Mouse (Mus musculus): Measurements from ENCODE around the gene Tyrobp. TPM values are rescaled to one million over a fixed set of nuclear protein-coding genes. Genes with fewer than 3 reads are reported as not detected.

Tyrobp gene
- polyA plus RNA-seq, 2 experiments = 54.2 to 84.7 TPM

- no peak overlapping the region for H3K9ac ChIP-seq (ENCODE audit: low read depth, low read length, severe bottlenecking)
- ATAC-seq (ENCODE audit: low FRiP score, low read depth) = no peak
- 0 out of 2 replicates have a peak, but pooled peaks cover 4% of the 10 kb centered on the region for H3K4me1 ChIP-seq (ENCODE audit: control insufficient read depth, insufficient read depth, low read length)
- H3K4me3 ChIP-seq (replicated peaks; ENCODE audit: low read length) = no peak overlapping the region
- WGBS = 40% methylated on average over 6 of the region's 6 CpGs
- no peak overlapping the region for H3K27ac ChIP-seq (replicated peaks; ENCODE audit: low read depth, low read length)
- no peak for TF ChIP-seq POLR2A (IDR thresholded peaks at IDR 0.05; ENCODE audit: borderline replicate concordance, extremely low read depth, insufficient read depth, insufficient read length)
- no peak overlapping the region for H3K4me2 ChIP-seq (replicated peaks; ENCODE audit: low read depth, low read length, severe bottlenecking)
- DNase-seq (ENCODE audit: low spot score) = no peak
- no peaks in the 10 kb centered on the region for H3K36me3 ChIP-seq (ENCODE audit: control insufficient read depth, insufficient read depth, low read length)
- peaks cover 6% of the 10 kb centered on the region; the same call in 1 of the 2 replicates for H3K9me3 ChIP-seq (ENCODE audit: control insufficient read depth, low read length)
- peaks cover 90% of the 10 kb centered on the region for H3K27me3 ChIP-seq (ENCODE audit: control insufficient read depth, insufficient read depth, low read length)
These were observed 45.9 kb downstream of the Tyrobp start for GRCm38 (mm10) chr7:30459484-30459883.

- Histone ChIP-seq H3K9me3 (ENCODE audit: control insufficient read depth, low read length) (no peaks in the 10 kb centered on the region), H3K4me1 (ENCODE audit: control insufficient read depth, insufficient read depth, low read length) (no peaks in the 10 kb centered on the region), H3K36me3 (ENCODE audit: control insufficient read depth, insufficient read depth, low read length) (no peaks in the 10 kb centered on the region), H3K4me3 (replicated peaks; ENCODE audit: low read length) (no peak overlapping the region), H3K27me3 (ENCODE audit: control insufficient read depth, insufficient read depth, low read length) (peaks cover 87% of the 10 kb centered on the region), H3K9ac (ENCODE audit: low read depth, low read length, severe bottlenecking) (no peak overlapping the region), H3K27ac (replicated peaks; ENCODE audit: low read depth, low read length) (no peak overlapping the region), H3K4me2 (replicated peaks; ENCODE audit: low read depth, low read length, severe bottlenecking) (no peak overlapping the region)
- ATAC-seq (ENCODE audit: low FRiP score, low read depth) = no peak
- no peak for TF ChIP-seq POLR2A (IDR thresholded peaks at IDR 0.05; ENCODE audit: borderline replicate concordance, extremely low read depth, insufficient read depth, insufficient read length)
- no peak for DNase-seq (ENCODE audit: low spot score)
- 24% methylated on average over 7 of the region's 7 CpGs for WGBS
These were observed 50.0 kb downstream of the Tyrobp start for GRCm38 (mm10) chr7:30463568-30463967.

GRCm38 (mm10) chr7:30463996-30464395 is 50.4 kb downstream of the Tyrobp start:
- H3K4me2 ChIP-seq (replicated peaks; ENCODE audit: low read depth, low read length, severe bottlenecking) = no peak overlapping the region
- DNase-seq (ENCODE audit: low spot score) (no peak), ATAC-seq (ENCODE audit: low FRiP score, low read depth) (no peak)
- H3K4me3 ChIP-seq (replicated peaks; ENCODE audit: low read length) = no peak overlapping the region
- H3K27ac ChIP-seq (replicated peaks; ENCODE audit: low read depth, low read length) = no peak overlapping the region
- no peaks in the 10 kb centered on the region for H3K9me3 ChIP-seq (ENCODE audit: control insufficient read depth, low read length)
- H3K4me1 ChIP-seq (ENCODE audit: control insufficient read depth, insufficient read depth, low read length) = no peaks in the 10 kb centered on the region
- WGBS = 24% methylated on average over 4 of the region's 4 CpGs
- no peak overlapping the region for H3K9ac ChIP-seq (ENCODE audit: low read depth, low read length, severe bottlenecking)
- H3K27me3 ChIP-seq (ENCODE audit: control insufficient read depth, insufficient read depth, low read length) = peaks cover 85% of the 10 kb centered on the region
- TF ChIP-seq POLR2A (IDR thresholded peaks at IDR 0.05; ENCODE audit: borderline replicate concordance, extremely low read depth, insufficient read depth, insufficient read length) = no peak
- H3K36me3 ChIP-seq (ENCODE audit: control insufficient read depth, insufficient read depth, low read length) = no peaks in the 10 kb centered on the region

GRCm38 (mm10) chr7:30464816-30465300 is 51.3 kb downstream of the Tyrobp start:
- Histone ChIP-seq H3K4me2 (replicated peaks; ENCODE audit: low read depth, low read length, severe bottlenecking) (no peak overlapping the region), H3K4me1 (ENCODE audit: control insufficient read depth, insufficient read depth, low read length) (no peaks in the 10 kb centered on the region), H3K9ac (ENCODE audit: low read depth, low read length, severe bottlenecking) (no peak overlapping the region), H3K27ac (replicated peaks; ENCODE audit: low read depth, low read length) (no peak overlapping the region), H3K9me3 (ENCODE audit: control insufficient read depth, low read length) (no peaks in the 10 kb centered on the region), H3K4me3 (replicated peaks; ENCODE audit: low read length) (no peak overlapping the region), H3K36me3 (ENCODE audit: control insufficient read depth, insufficient read depth, low read length) (no peaks in the 10 kb centered on the region), H3K27me3 (ENCODE audit: control insufficient read depth, insufficient read depth, low read length) (peaks cover 78% of the 10 kb centered on the region)
- TF ChIP-seq POLR2A (IDR thresholded peaks at IDR 0.05; ENCODE audit: borderline replicate concordance, extremely low read depth, insufficient read depth, insufficient read length) = no peak
- no peak for DNase-seq (ENCODE audit: low spot score)
- no peak for ATAC-seq (ENCODE audit: low FRiP score, low read depth)
- 12% methylated on average over 6 of the region's 6 CpGs for WGBS

Other genes starting within 250 kb of the Tyrobp start
Only the 30 nearest of the 34 such genes appear.
- gene Capns1, start 214.9 kb upstream of the Tyrobp start, polyA plus RNA-seq (2012; rRNA removed) = 392 and 597 TPM in 2 replicates
- gene Capns1, start 214.9 kb upstream of the Tyrobp start, polyA plus RNA-seq (2014; fragmentation: Nextera tagmentation; extraction: Ambion mirVana) = 116 and 117 TPM in 2 replicates
- gene Polr2i, start 181.8 kb upstream of the Tyrobp start, polyA plus RNA-seq (2012; rRNA removed) = 227 and 250 TPM in 2 replicates
- gene Polr2i, start 181.8 kb upstream of the Tyrobp start, polyA plus RNA-seq (2014; fragmentation: Nextera tagmentation; extraction: Ambion mirVana) = 180 and 186 TPM in 2 replicates
- 78.9 and 90.3 TPM in 2 replicates for gene Tbcb, start 181.5 kb upstream of the Tyrobp start, polyA plus RNA-seq (2012; rRNA removed)
- 168 and 185 TPM in 2 replicates for gene Tbcb, start 181.5 kb upstream of the Tyrobp start, polyA plus RNA-seq (2014; fragmentation: Nextera tagmentation; extraction: Ambion mirVana)
- 0.24 and 0.42 TPM in 2 replicates for gene Ovol3, start 178.0 kb upstream of the Tyrobp start, polyA plus RNA-seq (2012; rRNA removed)
- gene Ovol3, start 178.0 kb upstream of the Tyrobp start, polyA plus RNA-seq (2014; fragmentation: Nextera tagmentation; extraction: Ambion mirVana) = 0.29 and 0.72 TPM in 2 replicates
- gene Thap8, start 133.7 kb upstream of the Tyrobp start, polyA plus RNA-seq (2012; rRNA removed) = 0.10 and 0.23 TPM in 2 replicates
- 0.15 TPM in 1 of 2 replicates, not detected in the other for gene Thap8, start 133.7 kb upstream of the Tyrobp start, polyA plus RNA-seq (2014; fragmentation: Nextera tagmentation; extraction: Ambion mirVana)
- 22.9 and 26.4 TPM in 2 replicates for gene Wdr62, start 133.3 kb upstream of the Tyrobp start, polyA plus RNA-seq (2012; rRNA removed)
- gene Wdr62, start 133.3 kb upstream of the Tyrobp start, polyA plus RNA-seq (2014; fragmentation: Nextera tagmentation; extraction: Ambion mirVana) = 7.8 and 8.8 TPM in 2 replicates
- gene Clip3, start 122.0 kb upstream of the Tyrobp start, polyA plus RNA-seq (2012; rRNA removed) = 106 and 122 TPM in 2 replicates
- gene Clip3, start 122.0 kb upstream of the Tyrobp start, polyA plus RNA-seq (2014; fragmentation: Nextera tagmentation; extraction: Ambion mirVana) = 55.1 and 56.7 TPM in 2 replicates
- gene Alkbh6, start 105.0 kb upstream of the Tyrobp start, polyA plus RNA-seq (2012; rRNA removed) = 124 and 169 TPM in 2 replicates
- gene Alkbh6, start 105.0 kb upstream of the Tyrobp start, polyA plus RNA-seq (2014; fragmentation: Nextera tagmentation; extraction: Ambion mirVana) = 79.7 and 86.6 TPM in 2 replicates
- 141 and 209 TPM in 2 replicates for gene Syne4, start 99.0 kb upstream of the Tyrobp start, polyA plus RNA-seq (2012; rRNA removed)
- gene Syne4, start 99.0 kb upstream of the Tyrobp start, polyA plus RNA-seq (2014; fragmentation: Nextera tagmentation; extraction: Ambion mirVana) = 40.3 and 56.2 TPM in 2 replicates
- 0.98 and 1.1 TPM in 2 replicates for gene E130208F15Rik, start 92.0 kb upstream of the Tyrobp start, polyA plus RNA-seq (2012; rRNA removed)
- gene E130208F15Rik, start 92.0 kb upstream of the Tyrobp start, polyA plus RNA-seq (2014; fragmentation: Nextera tagmentation; extraction: Ambion mirVana) = not detected in 2 replicates
- gene Sdhaf1, start 89.9 kb upstream of the Tyrobp start, polyA plus RNA-seq (2012; rRNA removed) = 18.6 and 19.2 TPM in 2 replicates
- gene Sdhaf1, start 89.9 kb upstream of the Tyrobp start, polyA plus RNA-seq (2014; fragmentation: Nextera tagmentation; extraction: Ambion mirVana) = 19.7 and 20.7 TPM in 2 replicates
- gene Lrfn3, start 51.0 kb upstream of the Tyrobp start, polyA plus RNA-seq (2012; rRNA removed) = 11.5 and 17.7 TPM in 2 replicates
- 6.3 and 6.9 TPM in 2 replicates for gene Lrfn3, start 51.0 kb upstream of the Tyrobp start, polyA plus RNA-seq (2014; fragmentation: Nextera tagmentation; extraction: Ambion mirVana)
- 1.9 and 2.2 TPM in 2 replicates for gene Hcst, start 6.1 kb downstream of the Tyrobp start, polyA plus RNA-seq (2012; rRNA removed)
- gene Hcst, start 6.1 kb downstream of the Tyrobp start, polyA plus RNA-seq (2014; fragmentation: Nextera tagmentation; extraction: Ambion mirVana) = 0.70 and 3.0 TPM in 2 replicates
- gene Nfkbid, start 8.0 kb downstream of the Tyrobp start, polyA plus RNA-seq (2012; rRNA removed) = 3.0 and 3.5 TPM in 2 replicates
- gene Nfkbid, start 8.0 kb downstream of the Tyrobp start, polyA plus RNA-seq (2014; fragmentation: Nextera tagmentation; extraction: Ambion mirVana) = 1.7 and 2.2 TPM in 2 replicates
- gene Aplp1, start 31.8 kb downstream of the Tyrobp start, polyA plus RNA-seq (2012; rRNA removed) = 41.9 and 55.5 TPM in 2 replicates
- gene Aplp1, start 31.8 kb downstream of the Tyrobp start, polyA plus RNA-seq (2014; fragmentation: Nextera tagmentation; extraction: Ambion mirVana) = 31.4 and 37.4 TPM in 2 replicates
- gene Kirrel2, start 43.9 kb downstream of the Tyrobp start, polyA plus RNA-seq (2012; rRNA removed) = 0.06 and 0.13 TPM in 2 replicates
- gene Kirrel2, start 43.9 kb downstream of the Tyrobp start, polyA plus RNA-seq (2014; fragmentation: Nextera tagmentation; extraction: Ambion mirVana) = 0.07 TPM in 1 of 2 replicates, not detected in the other
- 0.03 and 0.06 TPM in 2 replicates for gene Nphs1, start 44.6 kb downstream of the Tyrobp start, polyA plus RNA-seq (2012; rRNA removed)
- 0.14 and 0.23 TPM in 2 replicates for gene Nphs1, start 44.6 kb downstream of the Tyrobp start, polyA plus RNA-seq (2014; fragmentation: Nextera tagmentation; extraction: Ambion mirVana)
- gene Prodh2, start 79.9 kb downstream of the Tyrobp start, polyA plus RNA-seq (2012; rRNA removed) = 0.04 and 0.11 TPM in 2 replicates
- not detected in 2 replicates for gene Prodh2, start 79.9 kb downstream of the Tyrobp start, polyA plus RNA-seq (2014; fragmentation: Nextera tagmentation; extraction: Ambion mirVana)
- 66.1 and 91.7 TPM in 2 replicates for gene Arhgap33, start 121.3 kb downstream of the Tyrobp start, polyA plus RNA-seq (2012; rRNA removed)
- gene Arhgap33, start 121.3 kb downstream of the Tyrobp start, polyA plus RNA-seq (2014; fragmentation: Nextera tagmentation; extraction: Ambion mirVana) = 9.7 and 14.2 TPM in 2 replicates
- 15.4 and 18.6 TPM in 2 replicates for gene Hspb6, start 138.4 kb downstream of the Tyrobp start, polyA plus RNA-seq (2012; rRNA removed)
- gene Hspb6, start 138.4 kb downstream of the Tyrobp start, polyA plus RNA-seq (2014; fragmentation: Nextera tagmentation; extraction: Ambion mirVana) = 15.7 and 16.8 TPM in 2 replicates
- gene Proser3, start 138.5 kb downstream of the Tyrobp start, polyA plus RNA-seq (2012; rRNA removed) = 31.8 and 47.3 TPM in 2 replicates
- 9.4 and 10.8 TPM in 2 replicates for gene Proser3, start 138.5 kb downstream of the Tyrobp start, polyA plus RNA-seq (2014; fragmentation: Nextera tagmentation; extraction: Ambion mirVana)
- gene Lin37, start 146.1 kb downstream of the Tyrobp start, polyA plus RNA-seq (2012; rRNA removed) = 35.8 and 38.7 TPM in 2 replicates
- 38.5 and 45.8 TPM in 2 replicates for gene Lin37, start 146.1 kb downstream of the Tyrobp start, polyA plus RNA-seq (2014; fragmentation: Nextera tagmentation; extraction: Ambion mirVana)
- gene U2af1l4, start 149.5 kb downstream of the Tyrobp start, polyA plus RNA-seq (2012; rRNA removed) = 71.8 and 75.8 TPM in 2 replicates
- 95.6 and 99.2 TPM in 2 replicates for gene U2af1l4, start 149.5 kb downstream of the Tyrobp start, polyA plus RNA-seq (2014; fragmentation: Nextera tagmentation; extraction: Ambion mirVana)
- gene Gm49396, start 149.6 kb downstream of the Tyrobp start, polyA plus RNA-seq (2012; rRNA removed) = 7.3 and 8.9 TPM in 2 replicates
- gene Gm49396, start 149.6 kb downstream of the Tyrobp start, polyA plus RNA-seq (2014; fragmentation: Nextera tagmentation; extraction: Ambion mirVana) = 5.0 and 7.4 TPM in 2 replicates
- gene Psenen, start 149.9 kb downstream of the Tyrobp start, polyA plus RNA-seq (2012; rRNA removed) = 141 and 161 TPM in 2 replicates
- gene Psenen, start 149.9 kb downstream of the Tyrobp start, polyA plus RNA-seq (2014; fragmentation: Nextera tagmentation; extraction: Ambion mirVana) = 136 and 137 TPM in 2 replicates
- 5.2 and 6.0 TPM in 2 replicates for gene Igflr1, start 151.7 kb downstream of the Tyrobp start, polyA plus RNA-seq (2012; rRNA removed)
- 1.7 and 4.9 TPM in 2 replicates for gene Igflr1, start 151.7 kb downstream of the Tyrobp start, polyA plus RNA-seq (2014; fragmentation: Nextera tagmentation; extraction: Ambion mirVana)
- gene Kmt2b, start 175.0 kb downstream of the Tyrobp start, polyA plus RNA-seq (2012; rRNA removed) = 62.0 and 73.8 TPM in 2 replicates
- gene Kmt2b, start 175.0 kb downstream of the Tyrobp start, polyA plus RNA-seq (2014; fragmentation: Nextera tagmentation; extraction: Ambion mirVana) = 13.1 and 15.4 TPM in 2 replicates
- 0.51 and 0.55 TPM in 2 replicates for gene Zbtb32, start 185.1 kb downstream of the Tyrobp start, polyA plus RNA-seq (2012; rRNA removed)
- gene Zbtb32, start 185.1 kb downstream of the Tyrobp start, polyA plus RNA-seq (2014; fragmentation: Nextera tagmentation; extraction: Ambion mirVana) = 0.62 and 0.67 TPM in 2 replicates
- gene Upk1a, start 199.1 kb downstream of the Tyrobp start, polyA plus RNA-seq (2012; rRNA removed) = 4.7 and 5.7 TPM in 2 replicates
- 1.2 and 1.7 TPM in 2 replicates for gene Upk1a, start 199.1 kb downstream of the Tyrobp start, polyA plus RNA-seq (2014; fragmentation: Nextera tagmentation; extraction: Ambion mirVana)
- gene Cox6b1, start 212.4 kb downstream of the Tyrobp start, polyA plus RNA-seq (2012; rRNA removed) = 607 and 677 TPM in 2 replicates
- 799 and 875 TPM in 2 replicates for gene Cox6b1, start 212.4 kb downstream of the Tyrobp start, polyA plus RNA-seq (2014; fragmentation: Nextera tagmentation; extraction: Ambion mirVana)

Measured in limb, embryonic 14.5 days (tissue).